Mouse (Mus musculus) kidney, adult 2 months (tissue): ENCODE data around the gene Klrb1b. TPM values are rescaled to one million over a fixed set of nuclear protein-coding genes. Genes with fewer than 3 reads are reported as not detected.

Experiments used
- DNase-seq: peaks from one replicate; pipeline ENCODE4 v3.0.0; 2021
- H3K27ac ChIP-seq: fragments of 200-500 bp; 2 replicates; pipeline ENCODE4 v1.5.1; 2012; ENCODE audit warnings: low read depth, low read length, control low read depth, inconsistent platforms; ENCODE audit not compliant: insufficient read depth
- H3K27me3 ChIP-seq: fragments of 200-500 bp; replicated peaks from 2 replicates; pipeline ENCODE4 v1.6.1; 2012; ENCODE audit warnings: mild to moderate bottlenecking, moderate library complexity, low read length, inconsistent platforms; ENCODE audit not compliant: control insufficient read depth, insufficient read depth
- H3K36me3 ChIP-seq: fragments of 200-500 bp; 2 replicates; pipeline ENCODE4 v1.6.1; 2012; ENCODE audit warnings: mild to moderate bottlenecking, moderate library complexity, low read length, inconsistent platforms; ENCODE audit not compliant: control insufficient read depth, insufficient read depth
- H3K4me1 ChIP-seq: fragments of 200-500 bp; 2 replicates; pipeline ENCODE4 v1.6.1; 2011; ENCODE audit warnings: low read length; ENCODE audit not compliant: control insufficient read depth, insufficient read depth
- H3K4me3 ChIP-seq: fragments of 200-500 bp; 2 replicates; pipeline ENCODE4 v1.5.1; 2011; ENCODE audit warnings: mild to moderate bottlenecking, low read depth, low read length, control low read depth; ENCODE audit not compliant: insufficient read depth
- CTCF ChIP-seq: fragments of 200-500 bp; conservative IDR thresholded peaks from 2 replicates; pipeline ENCODE4 v1.5.1; 2011; ENCODE audit warnings: low read depth, mild to moderate bottlenecking, control low read depth, low read length, moderate library complexity, mixed read lengths; ENCODE audit not compliant: insufficient read depth, insufficient read length
- POLR2A ChIP-seq: fragments of 200-500 bp; IDR thresholded peaks from one replicate; pipeline ENCODE4 v1.6.1; 2011; ENCODE audit warnings: low read depth, low read length, control low read depth
- WGBS: fragments of 180-500 bp; shearing (Covaris S2); methylation state at CpG from one replicate; pipeline ENCODE4 v1.1.7; 2018; 5-methylcytosine and 5-hydroxymethylcytosine counted together
- polyA plus RNA-seq: library from polyadenylated mRNA; depleted of rRNA; stranded (reverse); fragments of >200 nt; gene quantifications from 2 replicates; pipeline ENCODE4 v1.2.3, GENCODE M21; 2012; rRNA removed

Klrb1b gene
- polyA plus RNA-seq: 0.03 and 0.11 TPM in 2 replicates

- WGBS: 86% methylated on average over 6 of the region's 6 CpGs
- TF ChIP-seq POLR2A (no peak), CTCF (no peak)
- Histone ChIP-seq H3K27me3 (no peaks in the 10 kb centered on the region), H3K27ac (no peak within 1 kb of the TSS), H3K4me3 (no peak within 1 kb of the TSS), H3K4me1 (no peaks in the 10 kb centered on the region), H3K36me3 (no peaks in the 10 kb centered on the region)
- DNase-seq: no peak
These were observed at the start of gene Klrb1b, which contains the start of gene Gm44511 for GRCm38 (mm10) chr6:128826132-128826531. Gene Klrb1b (minus strand): TSS chr6:128826331. Gene Gm44511 (minus strand): TSS chr6:128826315.

GRCm38 (mm10) chr6:128871910-128872610 lies 45.9 kb upstream of the Klrb1b start:
- no peak for DNase-seq
- 95% methylated on average over 1 of the region's 1 CpGs for WGBS
- TF ChIP-seq POLR2A: no peak
- TF ChIP-seq CTCF: no peak
- H3K27ac ChIP-seq: no peak overlapping the region
- H3K4me1 ChIP-seq: no peaks in the 10 kb centered on the region
- H3K27me3 ChIP-seq: no peaks in the 10 kb centered on the region
- no peaks in the 10 kb centered on the region for H3K36me3 ChIP-seq
- no peak overlapping the region for H3K4me3 ChIP-seq

GRCm38 (mm10) chr6:128868861-128869260 lies 42.7 kb upstream of the Klrb1b start:
- Histone ChIP-seq H3K27me3 (no peaks in the 10 kb centered on the region), H3K4me3 (no peak overlapping the region), H3K4me1 (no peaks in the 10 kb centered on the region), H3K27ac (no peak overlapping the region), H3K36me3 (no peaks in the 10 kb centered on the region)
- TF ChIP-seq CTCF (no peak), POLR2A (no peak)
- DNase-seq: no peak
- 56% methylated on average over 3 of the region's 3 CpGs for WGBS

GRCm38 (mm10) chr6:128857976-128858375 lies 31.8 kb upstream of the Klrb1b start:
- H3K4me1 ChIP-seq: peaks cover 5% of the 10 kb centered on the region; the same call in 1 of the 2 replicates
- no peak for DNase-seq
- no peak overlapping the region for H3K27ac ChIP-seq
- no peaks in the 10 kb centered on the region for H3K36me3 ChIP-seq
- H3K27me3 ChIP-seq: no peaks in the 10 kb centered on the region
- 93% methylated on average over 2 of the region's 2 CpGs for WGBS
- H3K4me3 ChIP-seq: no peak overlapping the region
- TF ChIP-seq CTCF (no peak), POLR2A (no peak)

- Histone ChIP-seq H3K4me1 (peaks cover 5% of the 10 kb centered on the region; the same call in 1 of the 2 replicates), H3K27ac (no peak overlapping the region), H3K4me3 (no peak overlapping the region), H3K27me3 (no peaks in the 10 kb centered on the region), H3K36me3 (no peaks in the 10 kb centered on the region)
- 56% methylated on average over 5 of the region's 5 CpGs for WGBS
- TF ChIP-seq CTCF (no peak), POLR2A (no peak)
- DNase-seq: peak; percentile 95
These were observed 30.1 kb upstream of the Klrb1b start for GRCm38 (mm10) chr6:128856250-128856649.

DNA sequence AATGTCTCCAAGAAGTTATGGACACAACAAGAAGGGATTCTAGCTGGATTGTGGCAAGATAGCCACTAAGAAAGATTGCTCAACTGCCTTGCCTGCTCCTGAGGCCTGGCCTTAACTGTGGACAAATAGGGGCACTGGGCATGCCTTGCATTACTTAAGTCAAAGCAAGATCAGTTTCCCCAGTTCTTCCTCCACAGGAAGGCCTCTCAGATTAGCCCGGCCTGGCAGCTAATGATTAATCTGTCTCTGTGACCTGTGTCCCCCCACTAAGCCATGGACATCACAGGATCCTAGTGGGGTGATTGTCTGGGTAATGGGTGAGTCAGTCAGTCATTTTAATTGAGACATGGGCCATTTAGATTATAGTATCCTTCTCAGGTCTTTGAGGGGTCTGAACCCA lies 29.3 kb upstream of the Klrb1b start:
- DNase-seq: peak; percentile 53
- TF ChIP-seq CTCF (no peak), POLR2A (no peak)
- no peaks in the 10 kb centered on the region for H3K36me3 ChIP-seq
- no peaks in the 10 kb centered on the region for H3K27me3 ChIP-seq
- 40% methylated on average over 1 of the region's 1 CpGs for WGBS
- H3K27ac ChIP-seq: no peak overlapping the region
- H3K4me1 ChIP-seq: peaks cover 5% of the 10 kb centered on the region; the same call in 1 of the 2 replicates
- H3K4me3 ChIP-seq: no peak overlapping the region

- Histone ChIP-seq H3K4me3 (no peak overlapping the region), H3K27me3 (no peaks in the 10 kb centered on the region), H3K27ac (no peak overlapping the region), H3K4me1 (peaks cover 5% of the 10 kb centered on the region; the same call in 1 of the 2 replicates), H3K36me3 (no peaks in the 10 kb centered on the region)
- whole genome bisulfite sequencing: 98% methylated on average over 3 of the region's 3 CpGs
- TF ChIP-seq CTCF (no peak), POLR2A (no peak)
- no peak for DNase-seq
These were observed 28.8 kb upstream of the Klrb1b start for GRCm38 (mm10) chr6:128854895-128855294.
